Mouse (Mus musculus) kidney, postnatal 0 days (tissue): ENCODE measurements around the gene Med1. TPM values are rescaled to one million over a fixed set of nuclear protein-coding genes. Genes with fewer than 3 reads are reported as not detected.
"Not testable (repeated sequence)": the region's sequence is repeated elsewhere in the genome, so short reads cannot be mapped to it uniquely, and the experiment has no call there.

Source experiments
- ATAC-seq: fragments of 200-750 bp; cut with Nextera tagmentation; replicated peaks from 2 replicates; pipeline ENCODE4 v1.8.0; 2017; ENCODE audit warnings: low read depth, moderate number of reproducible peaks, moderate TSS enrichment, moderate library complexity; ENCODE audit not compliant: low FRiP score
- DNase-seq: peaks from one replicate; pipeline ENCODE4 v3.0.0-alpha.2; 2016; ENCODE audit warnings: low spot score
- H3K27ac ChIP-seq: fragments of 300-500 bp; sonication (generic); 2 replicates; pipeline ENCODE4 v1.5.1; 2014; ENCODE audit warnings: mild to moderate bottlenecking
- H3K27me3 ChIP-seq: fragments of 300-500 bp; sonication (generic); 2 replicates; pipeline ENCODE4 v1.6.1; 2014; ENCODE audit warnings: low read length, mixed read lengths; ENCODE audit not compliant: insufficient read depth
- H3K36me3 ChIP-seq: fragments of 300-500 bp; sonication (generic); 2 replicates; pipeline ENCODE4 v1.6.1; 2014; ENCODE audit warnings: low read length, mixed read lengths; ENCODE audit not compliant: insufficient read depth
- H3K4me1 ChIP-seq: fragments of 300-500 bp; sonication (generic); replicated peaks from 2 replicates; pipeline ENCODE4 v1.6.1; 2014; ENCODE audit warnings: antibody characterized with exemption, low read length, mixed read lengths; ENCODE audit not compliant: insufficient read depth
- H3K4me2 ChIP-seq: fragments of 300-500 bp; sonication (generic); 2 replicates; pipeline ENCODE4 v1.6.1; 2014; ENCODE audit warnings: mild to moderate bottlenecking, low read length, moderate library complexity, mixed read lengths
- H3K4me3 ChIP-seq: fragments of 300-500 bp; sonication (generic); replicated peaks from 2 replicates; pipeline ENCODE4 v1.5.1; 2014; ENCODE audit warnings: low read depth, low read length
- H3K9ac ChIP-seq: fragments of 300-500 bp; sonication (generic); 2 replicates; pipeline ENCODE4 v1.6.1; 2014; ENCODE audit warnings: low read depth, low read length
- H3K9me3 ChIP-seq: fragments of 300-500 bp; sonication (generic); replicated peaks from 2 replicates; pipeline ENCODE4 v1.6.1; 2016; ENCODE audit warnings: low read length, inconsistent platforms, mixed read lengths
- CTCF ChIP-seq: IDR thresholded peaks from 2 replicates; pipeline ENCODE4 v1.5.1; 2016; ENCODE audit warnings: antibody characterized with exemption, low read depth, mild to moderate bottlenecking, moderate library complexity
- WGBS: fragments of 180-500 bp; shearing (Covaris S2); extraction: QIAGEN DNeasy Blood & Tissue Kit; methylation state at CpG from one replicate; pipeline ENCODE4 v1.1.7; 2014; 5-methylcytosine and 5-hydroxymethylcytosine counted together
- polyA plus RNA-seq: library from polyadenylated mRNA; unstranded; fragments of >200 nt; fragmentation: Nextera tagmentation; extraction: Ambion mirVana; gene quantifications from 2 replicates; pipeline ENCODE4 v1.2.1, GENCODE M21; 2015

The Med1 gene
- 47.0 and 54.7 TPM in 2 replicates for polyA plus RNA-seq

DNA sequence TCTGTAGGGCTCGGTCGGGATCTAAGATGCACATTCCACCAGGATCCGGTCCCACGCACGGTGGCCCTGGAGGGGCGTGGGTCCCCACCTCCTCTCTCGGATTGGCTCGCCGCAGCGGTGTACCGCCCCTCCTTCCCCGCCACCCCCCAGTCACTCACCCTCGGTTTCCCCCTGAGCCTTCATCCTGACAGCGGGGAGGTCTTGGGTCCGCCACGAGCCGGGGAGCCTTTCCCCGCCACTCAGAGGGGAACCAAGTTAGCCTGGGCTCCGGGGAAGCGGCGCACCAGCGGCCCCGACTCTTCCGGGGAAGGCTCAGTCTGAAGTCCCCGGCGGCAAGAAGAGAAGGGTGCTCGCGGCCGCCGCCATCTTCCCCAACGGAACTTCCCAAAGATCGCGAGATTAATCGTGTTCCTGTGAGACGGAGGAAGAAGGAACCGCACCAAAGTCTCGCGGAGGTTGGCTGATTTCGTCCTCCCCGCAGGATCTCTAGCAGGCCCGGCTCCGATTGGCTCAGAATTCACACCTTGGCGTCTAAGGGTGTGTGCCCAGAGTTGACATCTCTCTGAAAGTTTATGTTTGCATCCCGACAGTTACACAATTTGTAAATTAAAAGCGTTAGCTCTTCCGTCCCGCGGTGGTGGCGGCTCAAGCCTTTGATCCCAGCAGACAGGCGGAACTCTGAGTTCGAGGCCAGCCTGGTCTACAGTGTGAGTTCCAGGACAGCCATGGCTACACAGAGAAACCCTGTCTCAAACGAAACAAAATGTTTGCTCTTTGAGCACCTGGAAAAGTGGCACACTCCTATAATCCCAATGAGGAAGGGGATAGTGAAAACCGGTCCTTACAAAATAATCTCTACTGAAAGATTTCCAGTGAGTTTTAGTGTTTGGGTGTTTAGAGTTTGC lies at the start of gene Med1:
Gene Med1 (minus strand): TSS at position 393 of the 905 bp plus-strand sequence.
- peak within 1 kb of the TSS; percentile 67 for H3K4me2 ChIP-seq
- H3K27me3 ChIP-seq = no peaks in the 10 kb centered on the region
- H3K4me3 ChIP-seq = peak within 1 kb of the TSS; percentile 70
- peak within 1 kb of the TSS; percentile 94 for H3K27ac ChIP-seq
- 0 out of 2 replicates have a peak, but pooled peaks have one; percentile 6 for TF ChIP-seq CTCF
- 0 out of 2 replicates have a peak, but pooled peaks cover 7% of the 10 kb centered on the region for H3K4me1 ChIP-seq
- WGBS = under 1% methylated on average over 45 of the region's 53 CpGs
- peak within 1 kb of the TSS; percentile 88 for H3K9ac ChIP-seq
- H3K36me3 ChIP-seq = peaks cover 13% of the 10 kb centered on the region; the same call in 1 of the 2 replicates
- no peaks in the 10 kb centered on the region for H3K9me3 ChIP-seq
- peak; percentile 96 for ATAC-seq
- peak; percentile 99 for DNase-seq

- Histone ChIP-seq H3K27ac (no peak overlapping the region), H3K36me3 (peaks cover 55% of the 10 kb centered on the region), H3K4me2 (no peak overlapping the region), H3K27me3 (no peaks in the 10 kb centered on the region), H3K9me3 (no peaks in the 10 kb centered on the region), H3K4me3 (no peak overlapping the region), H3K9ac (no peak overlapping the region), H3K4me1 (no peaks in the 10 kb centered on the region)
- DNase-seq = no peak
- ATAC-seq = no peak
- no peak for TF ChIP-seq CTCF
- 67% methylated on average over 3 of the region's 3 CpGs for WGBS
Measured at GRCm38 (mm10) chr11:98238995-98239394, 45.9 kb upstream of the Med1 start.

DNA sequence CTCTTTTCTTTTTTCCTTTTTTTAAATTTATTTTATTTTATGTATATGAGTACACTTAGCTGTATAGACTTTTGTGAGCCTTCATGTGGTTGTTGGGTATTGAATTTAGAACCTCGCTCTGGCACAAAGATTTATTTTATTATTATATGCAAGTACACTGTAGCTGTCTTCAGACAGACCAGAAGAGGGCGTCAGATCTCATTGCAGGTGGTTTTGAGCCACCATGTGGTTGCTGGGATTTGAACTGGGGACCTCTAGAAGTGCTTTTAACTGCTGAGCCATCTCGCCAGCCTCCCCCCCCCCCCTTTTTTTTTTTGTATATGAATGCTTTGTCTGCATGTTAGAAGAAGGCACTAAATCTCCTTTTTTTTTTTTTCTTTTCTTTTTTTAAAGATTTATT lies 45.3 kb upstream of the Med1 start:
- Histone ChIP-seq H3K4me3 (no peak overlapping the region), H3K4me1 (no peaks in the 10 kb centered on the region), H3K36me3 (peaks cover 53% of the 10 kb centered on the region), H3K27me3 (no peaks in the 10 kb centered on the region), H3K27ac (no peak overlapping the region), H3K9ac (no peak overlapping the region), H3K9me3 (no peaks in the 10 kb centered on the region), H3K4me2 (no peak overlapping the region)
- ATAC-seq (no peak), DNase-seq (no peak)
- 75% methylated on average over 3 of the region's 3 CpGs for WGBS
- no peak for TF ChIP-seq CTCF

- 96% methylated on average over 1 of the region's 1 CpGs for WGBS
- H3K4me3 ChIP-seq = no peak overlapping the region
- no peaks in the 10 kb centered on the region for H3K4me1 ChIP-seq
- H3K27ac ChIP-seq = no peak overlapping the region
- no peak overlapping the region for H3K4me2 ChIP-seq
- DNase-seq = no peak
- peaks cover 42% of the 10 kb centered on the region for H3K36me3 ChIP-seq
- H3K9ac ChIP-seq = no peak overlapping the region
- no peaks in the 10 kb centered on the region for H3K9me3 ChIP-seq
- no peak for ATAC-seq
- no peaks in the 10 kb centered on the region for H3K27me3 ChIP-seq
- TF ChIP-seq CTCF = no peak
Measured at GRCm38 (mm10) chr11:98226349-98226748, 33.3 kb upstream of the Med1 start.

DNA sequence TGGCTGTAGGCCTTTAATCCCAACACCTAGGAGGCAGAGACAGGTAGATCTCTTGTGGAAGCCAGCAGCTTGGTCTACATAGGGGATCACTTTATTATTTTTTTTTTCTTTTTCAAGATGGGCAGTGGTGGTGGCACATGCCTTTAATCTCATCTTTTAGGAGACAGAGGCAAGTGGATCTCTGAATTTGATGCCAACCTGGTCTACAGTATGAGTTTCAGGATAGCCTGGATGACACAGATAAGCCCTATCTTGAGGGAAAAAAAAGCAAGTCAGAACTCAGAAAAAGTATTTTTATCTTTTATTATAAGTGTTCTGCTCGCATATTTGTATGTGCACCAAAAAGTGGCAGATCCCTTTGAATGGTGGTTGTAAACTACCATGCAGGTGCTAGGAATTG lies 20.2 kb upstream of the Med1 start:
- TF ChIP-seq CTCF = no peak
- Histone ChIP-seq H3K27me3 (no peaks in the 10 kb centered on the region), H3K9me3 (no peaks in the 10 kb centered on the region), H3K4me3 (no peak overlapping the region), H3K36me3 (peaks cover 50% of the 10 kb centered on the region), H3K27ac (no peak overlapping the region), H3K9ac (no peak overlapping the region), H3K4me2 (no peak overlapping the region), H3K4me1 (no peaks in the 10 kb centered on the region)
- DNase-seq (no peak), ATAC-seq (no peak)
- WGBS = 97% methylated on average over 1 of the region's 1 CpGs

DNA sequence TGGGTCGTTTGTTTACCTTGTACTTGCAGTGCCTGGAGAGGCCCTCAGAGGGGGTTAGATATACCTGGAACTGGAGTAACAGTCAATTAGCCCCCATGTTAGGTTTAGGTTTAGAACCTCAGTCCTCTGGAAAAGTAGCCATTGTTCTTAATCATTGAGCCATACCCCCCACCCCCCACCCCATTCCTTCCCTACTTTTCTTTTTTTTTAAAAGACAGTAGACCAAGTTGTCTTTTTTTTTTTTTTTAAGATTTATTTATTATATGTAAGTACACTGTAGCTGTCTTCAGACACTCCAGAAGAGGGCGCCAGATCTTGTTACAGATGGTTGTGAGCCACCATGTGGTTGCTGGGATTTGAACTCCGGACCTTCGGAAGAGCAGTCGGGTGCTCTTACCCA lies 16.6 kb upstream of the Med1 start:
- ATAC-seq, H3K27me3 ChIP-seq, H3K27ac ChIP-seq, DNase-seq, H3K9me3 ChIP-seq, H3K4me3 ChIP-seq, H3K4me2 ChIP-seq, H3K4me1 ChIP-seq, H3K9ac ChIP-seq: not testable (repeated sequence)
- peaks cover 37% of the 10 kb centered on the region for H3K36me3 ChIP-seq
- WGBS = 91% methylated on average over 4 of the region's 5 CpGs

DNA sequence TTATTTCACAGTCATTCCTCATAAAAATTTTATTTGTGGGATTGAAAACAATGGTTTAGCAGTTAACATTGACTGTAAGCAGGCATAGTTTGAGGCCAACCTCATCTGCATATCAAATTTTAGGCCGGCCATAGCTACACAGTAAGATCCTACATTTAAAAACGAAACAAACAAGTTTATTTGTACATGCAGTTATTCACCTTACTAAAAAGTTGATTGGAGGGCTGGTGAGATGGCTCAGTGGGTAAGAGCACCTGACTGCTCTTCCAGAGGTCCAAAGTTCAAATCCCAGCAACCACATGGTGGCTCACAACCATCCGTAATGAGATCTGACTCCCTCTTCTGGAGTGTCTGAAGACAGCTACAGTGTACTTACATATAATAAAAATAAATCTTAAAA lies 13.2 kb upstream of the Med1 start:
- not testable (repeated sequence) for H3K27ac ChIP-seq, H3K9ac ChIP-seq, H3K27me3 ChIP-seq, DNase-seq, ATAC-seq, H3K4me3 ChIP-seq, H3K4me1 ChIP-seq, H3K9me3 ChIP-seq
- peaks cover 18% of the 10 kb centered on the region for H3K36me3 ChIP-seq
- peak overlapping the region; percentile 46 for H3K4me2 ChIP-seq
- 73% methylated on average over 3 of the region's 3 CpGs for WGBS
